Mouse (Mus musculus): ENCODE results near the gene Jsrp1.

DNA sequence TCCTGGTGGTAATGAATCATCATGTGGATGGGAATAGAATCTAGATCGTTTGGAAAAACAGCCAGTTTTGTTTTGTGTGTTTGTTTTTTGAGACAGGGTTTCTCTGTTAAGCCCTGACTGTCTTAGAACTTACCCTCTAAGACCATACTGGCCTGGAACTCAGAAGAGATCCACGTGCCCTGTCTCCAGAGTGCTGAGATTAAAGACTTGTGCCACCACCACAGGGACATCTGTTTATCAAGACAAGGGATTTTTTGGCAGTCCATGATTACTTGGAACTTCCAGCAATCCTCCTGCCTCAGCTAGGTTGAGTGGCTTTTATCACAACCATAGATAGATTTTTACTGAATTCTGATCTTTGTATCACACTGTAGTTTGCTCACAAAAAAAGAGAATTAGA, 11.5 kb upstream of the Jsrp1 start:
- TF ChIP-seq CTCF (IDR thresholded peaks at IDR 0.05; ENCODE audit: extremely low read depth, insufficient read length, insufficient replicate concordance, low read depth, low read length) (no peak), POLR2A (IDR thresholded peaks at IDR 0.05; ENCODE audit: low read depth, low read length) (no peak)
